14 mouse cellular contexts compared by ENCODE assay signal in genomic region chr10:41304961-41305455, GRCm38 (mm10). TPM values are rescaled to one million over a fixed set of nuclear protein-coding genes. Genes with fewer than 3 reads are reported as not detected.
"Had no signal": no experiment of that assay in that cellular context is flagged by ENCODE, and none has a peak within 500 bp of the region (broad histone marks: within the 10 kb centered on the region; RNA-seq: fewer than 3 reads in every experiment).

No protein-coding gene starts in this region.

- H3K4me2 ChIP-seq: liver, embryonic 11.5 days; liver, embryonic 15.5 days; midbrain, embryonic 13.5 days had no signal

- H3K27me3 ChIP-seq: liver, embryonic 15.5 days; midbrain, embryonic 13.5 days had no signal

- H3K4me3 ChIP-seq: left cerebral cortex, adult 2 months; limb, embryonic 10.5 days; liver, embryonic 15.5 days; midbrain, embryonic 13.5 days had no signal

- DNase-seq: kidney, postnatal 25 days; lung, adult 2 months; lung, postnatal 36 days; spleen, adult 18-20 months had no signal

- ATAC-seq: lung, postnatal 0 days; midbrain, embryonic 13.5 days had no signal

- H3K27ac ChIP-seq: left cerebral cortex, adult 2 months; limb, embryonic 10.5 days; liver, embryonic 15.5 days; midbrain, embryonic 13.5 days had no signal

- H3K36me3 ChIP-seq: limb, embryonic 10.5 days; liver, embryonic 15.5 days; midbrain, embryonic 13.5 days had no signal

- H3K9ac ChIP-seq: liver, embryonic 15.5 days; midbrain, embryonic 13.5 days had no signal

- H3K9me3 ChIP-seq: limb, embryonic 10.5 days; liver, embryonic 15.5 days; midbrain, embryonic 13.5 days had no signal

RNA-seq across cellular contexts. Expression of gene Ak9, which starts 1.2 kb away (rescaled TPM):
- total RNA-seq: megakaryocyte progenitor cell, adult 5-6 weeks; neutrophil, adult 5-6 weeks had no signal
- polyA plus RNA-seq: limb, embryonic 10.5 days; liver, embryonic 11.5 days; liver, embryonic 15.5 days; neural tube, embryonic 11.5 days; stomach, embryonic 14.5 days had no signal
